Comparison of ENCODE assay signal across 8 mouse cellular contexts in the genomic region with DNA sequence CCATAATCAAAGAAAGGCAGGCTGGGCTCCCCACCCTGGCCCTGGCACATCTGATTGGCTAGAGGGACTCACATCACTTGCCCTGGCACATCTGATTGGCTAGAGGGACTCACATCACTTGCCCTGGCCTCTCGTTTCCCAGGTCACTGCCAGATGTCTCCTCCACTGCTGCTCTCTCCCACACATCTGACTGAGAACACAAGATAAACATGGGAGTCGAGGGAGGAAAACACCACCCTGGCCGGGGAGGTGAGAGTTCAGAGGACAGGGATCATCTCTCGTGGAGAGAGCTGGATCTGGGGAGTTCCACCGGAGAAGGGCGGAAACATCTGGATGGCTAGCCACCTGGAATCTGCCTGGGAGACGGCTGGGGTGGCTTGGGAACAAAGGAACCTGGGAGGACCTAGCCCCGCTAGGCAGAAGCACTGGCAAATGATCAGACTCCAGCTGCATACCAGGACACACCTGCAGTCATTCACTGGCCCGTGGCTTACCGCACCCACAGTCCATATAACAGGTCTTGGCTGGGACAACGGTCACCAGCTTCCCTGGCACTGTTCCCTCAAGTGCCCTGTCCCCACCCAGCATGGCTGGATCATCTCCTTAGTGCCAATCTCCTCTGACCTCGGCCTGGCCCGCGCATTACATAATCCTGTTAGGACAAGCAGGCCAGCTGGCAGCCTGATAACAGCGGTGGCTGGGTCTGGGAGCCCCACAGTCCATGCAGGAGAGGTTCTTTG. TPM values are rescaled to one million over a fixed set of nuclear protein-coding genes. Genes with fewer than 3 reads are reported as not detected.
A peak's percentile ranks its signal among the peaks of the same experiment; 100 is the strongest.
DNase-seq lines count a peak whose midpoint lies in the region; ATAC-seq and TF ChIP-seq lines count a peak whose summit lies in the region.

No protein-coding gene starts in this region.

- no peaks in the 10 kb centered on the region for H3K36me3 ChIP-seq in intestine, embryonic 14.5 days (ENCODE audit: control insufficient read depth, insufficient read depth, low read length)
- no peaks in the 10 kb centered on the region for H3K36me3 ChIP-seq in liver, embryonic 13.5 days
- H3K36me3 ChIP-seq in small intestine, adult 2 months (ENCODE audit: control insufficient read depth, insufficient read depth, low read length): no peaks in the 10 kb centered on the region

- H3K4me3 ChIP-seq in intestine, embryonic 14.5 days (ENCODE audit: low read depth, low read length): no peak overlapping the region
- H3K4me3 ChIP-seq in liver, embryonic 13.5 days (replicated peaks): peak overlapping the region; percentile 18; the same call in 1 of the 2 replicates
- H3K4me3 ChIP-seq in small intestine, adult 2 months (ENCODE audit: low read depth, low read length): peak overlapping the region; percentile 32

- peak; percentile 12; the same call in 1 of the 2 replicates for ATAC-seq in intestine, embryonic 14.5 days (replicated peaks; ENCODE audit: low FRiP score, low TSS enrichment, low read depth)
- peak; percentile 83 for ATAC-seq in liver, embryonic 13.5 days (ENCODE audit: low read depth)

- WGBS in intestine, embryonic 14.5 days: 44% methylated on average over 15 of the region's 15 CpGs
- WGBS in liver, embryonic 13.5 days (ENCODE audit: insufficient replicate concordance): 41% methylated on average over 15 of the region's 15 CpGs
- 17% methylated on average over 15 of the region's 15 CpGs for WGBS in small intestine, adult 2 months

- H3K27me3 ChIP-seq in intestine, embryonic 14.5 days (replicated peaks; ENCODE audit: control insufficient read depth, insufficient read depth, low read length): no peaks in the 10 kb centered on the region
- H3K27me3 ChIP-seq in liver, embryonic 13.5 days: no peaks in the 10 kb centered on the region
- H3K27me3 ChIP-seq in small intestine, adult 2 months (ENCODE audit: control insufficient read depth, insufficient read depth, low read length): no peaks in the 10 kb centered on the region

- H3K4me1 ChIP-seq in intestine, embryonic 14.5 days (replicated peaks; ENCODE audit: control insufficient read depth, insufficient read depth, low read length): peaks cover 4% of the 10 kb centered on the region; the same call in 1 of the 2 replicates
- peaks cover 77% of the 10 kb centered on the region for H3K4me1 ChIP-seq in liver, embryonic 13.5 days (replicated peaks)
- peaks cover 9% of the 10 kb centered on the region; the same call in 1 of the 2 replicates for H3K4me1 ChIP-seq in small intestine, adult 2 months (ENCODE audit: control insufficient read depth, insufficient read depth, insufficient read length, low read length)

- TF ChIP-seq POLR2A in small intestine, adult 2 months (IDR thresholded peaks at IDR 0.05; ENCODE audit: low read depth, low read length): no peak

- no peak overlapping the region for H3K9ac ChIP-seq in intestine, embryonic 14.5 days (ENCODE audit: low read length)
- peak overlapping the region; percentile 40 for H3K9ac ChIP-seq in liver, embryonic 13.5 days

- H3K4me2 ChIP-seq in intestine, embryonic 14.5 days (ENCODE audit: low read length): no peak overlapping the region
- peak overlapping the region; percentile 48 for H3K4me2 ChIP-seq in liver, embryonic 13.5 days

- no peak overlapping the region for H3K27ac ChIP-seq in intestine, embryonic 14.5 days (ENCODE audit: low read depth)
- peak overlapping the region; percentile 84 for H3K27ac ChIP-seq in liver, embryonic 13.5 days
- peak overlapping the region; percentile 44 for H3K27ac ChIP-seq in small intestine, adult 2 months (ENCODE audit: insufficient read depth, low read depth, low read length)

- DNase-seq in R1 (ENCODE audit: low read depth, low spot score): peak; percentile 62
- peak; percentile 45 for DNase-seq in brain, adult 2 months (ENCODE audit: low read depth, low spot score)
- peak; percentile 17 for DNase-seq in gastrocnemius, adult 18-20 months (ENCODE audit: low spot score)
- peak; percentile 50 for DNase-seq in intestine, embryonic 14.5 days (ENCODE audit: low spot score)
- DNase-seq in liver, embryonic 13.5 days: peak; percentile 74
- DNase-seq in right cerebral cortex, postnatal 4 days: no peak
- DNase-seq in spleen, adult 12 weeks (ENCODE audit: low spot score): no peak

- no peaks in the 10 kb centered on the region for H3K9me3 ChIP-seq in intestine, embryonic 14.5 days (ENCODE audit: control insufficient read depth, low read length)
- no peaks in the 10 kb centered on the region for H3K9me3 ChIP-seq in liver, embryonic 13.5 days (replicated peaks)

- no peak for TF ChIP-seq CTCF in small intestine, adult 2 months (IDR thresholded peaks at IDR 0.05; ENCODE audit: extremely low read depth, insufficient read length, insufficient replicate concordance, low read depth, low read length)

RNA-seq across cellular contexts. Expression of gene Slc24a1, which starts 17.2 kb away (rescaled TPM):
- total RNA-seq in gastrocnemius, adult 18-20 months (2021): under 1 TPM in 1 of 2 experiments, not detected in 1; 0.05 TPM
- 0.03 and 0.08 TPM in 2 replicates for polyA plus RNA-seq in intestine, embryonic 14.5 days (2014; fragmentation: Nextera tagmentation; extraction: Ambion mirVana)
- 0.06 and 0.08 TPM in 2 replicates for polyA plus RNA-seq in liver, embryonic 13.5 days (2015; fragmentation: Nextera tagmentation; extraction: Ambion mirVana)
- not detected in 2 replicates for polyA plus RNA-seq in small intestine, adult 2 months (2012; rRNA removed)

RNA-seq across cellular contexts. Expression of gene Ints14, which starts 26.5 kb away (rescaled TPM):
- 10 to 100 TPM; 14.3 to 14.6 TPM for total RNA-seq in gastrocnemius, adult 18-20 months (2021)
- 57.4 and 64.9 TPM in 2 replicates for polyA plus RNA-seq in intestine, embryonic 14.5 days (2014; fragmentation: Nextera tagmentation; extraction: Ambion mirVana)
- 29.9 and 34.9 TPM in 2 replicates for polyA plus RNA-seq in liver, embryonic 13.5 days (2015; fragmentation: Nextera tagmentation; extraction: Ambion mirVana)
- 3.6 and 7.2 TPM in 2 replicates for polyA plus RNA-seq in small intestine, adult 2 months (2012; rRNA removed)

Comparison
In these comparisons a context has a peak if more than half of its experiments do, and no peak if none do; other contexts are left out.
1. DNase-seq: peak in R1 (single experiment), brain, adult 2 months (single experiment), gastrocnemius, adult 18-20 months (single experiment), intestine, embryonic 14.5 days (single experiment) and liver, embryonic 13.5 days (single experiment); none in right cerebral cortex, postnatal 4 days (single experiment) and spleen, adult 12 weeks (single experiment).